13 mouse cellular contexts compared by ENCODE assay signal in genomic region chr14:120404811-120405582, GRCm38 (mm10).
A peak's percentile ranks its signal among the peaks of the same experiment; 100 is the strongest.
DNase-seq lines count a peak whose midpoint lies in the region; ATAC-seq and TF ChIP-seq lines count a peak whose summit lies in the region.
"Had no signal": no experiment of that assay in that cellular context is flagged by ENCODE, and none has a peak within 500 bp of the region (broad histone marks: within the 10 kb centered on the region; RNA-seq: fewer than 3 reads in every experiment).

No protein-coding gene starts in this region.

- TF ChIP-seq CTCF in thymus, adult 2 months (IDR thresholded peaks at IDR 0.05; ENCODE audit: borderline replicate concordance, control insufficient read depth, extremely low read depth, insufficient read depth, low read length, poor library complexity), result no peak
- TF ChIP-seq CTCF in liver, postnatal 0 days (IDR thresholded peaks at IDR 0.05; ENCODE audit: low read depth), result no peak

- intact Hi-C loops in gastrocnemius, postnatal 14 days (cut with DNase I; ENCODE audit: low total_unique reads), result loop anchor here (5.0 to 10.0 kb wide), 2 partner anchors 138 to 330 kb away; no protein-coding TSS in a partner anchor

- TF ChIP-seq EP300 in liver, postnatal 0 days (IDR thresholded peaks at IDR 0.05; ENCODE audit: low read depth), result no peak

- no peak overlapping the region for H3K27ac ChIP-seq in thymus, adult 2 months (ENCODE audit: control insufficient read depth, insufficient read depth, low read length)
- H3K27ac ChIP-seq in liver, postnatal 0 days (ENCODE audit: low read depth), result peak overlapping the region; percentile 55
- peak overlapping the region; percentile 80 for H3K27ac ChIP-seq in stomach, embryonic 15.5 days
- H3K27ac ChIP-seq: midbrain, embryonic 13.5 days; neural tube, embryonic 15.5 days had no signal

- H3K9me3 ChIP-seq in liver, postnatal 0 days (ENCODE audit: low read length), result no peaks in the 10 kb centered on the region
- H3K9me3 ChIP-seq in stomach, embryonic 15.5 days, result no peaks in the 10 kb centered on the region
- H3K9me3 ChIP-seq: midbrain, embryonic 13.5 days; neural tube, embryonic 15.5 days had no signal

- H3K36me3 ChIP-seq in thymus, adult 2 months (ENCODE audit: control insufficient read depth, insufficient read depth, low read length), result peaks cover 2% of the 10 kb centered on the region; the same call in 1 of the 2 replicates
- H3K36me3 ChIP-seq in liver, postnatal 0 days (replicated peaks; ENCODE audit: insufficient read depth, low read length), result peaks cover 13% of the 10 kb centered on the region; the same call in 1 of the 2 replicates
- peaks cover 18% of the 10 kb centered on the region for H3K36me3 ChIP-seq in stomach, embryonic 15.5 days
- H3K36me3 ChIP-seq: neural tube, embryonic 15.5 days had no signal

- H3K4me3 ChIP-seq in thymus, adult 2 months (ENCODE audit: control insufficient read depth, insufficient read depth, low read length), result no peak overlapping the region
- no peak overlapping the region for H3K4me3 ChIP-seq in liver, postnatal 0 days (ENCODE audit: low read depth, low read length)
- H3K4me3 ChIP-seq in stomach, embryonic 15.5 days (replicated peaks), result no peak overlapping the region
- H3K4me3 ChIP-seq: midbrain, embryonic 13.5 days; neural tube, embryonic 15.5 days had no signal

- no peak for TF ChIP-seq POLR2A in thymus, adult 2 months (IDR thresholded peaks at IDR 0.05; ENCODE audit: control insufficient read depth, extremely low read depth, insufficient read depth, low read length, poor library complexity)

- no peaks in the 10 kb centered on the region for H3K27me3 ChIP-seq in thymus, adult 2 months (ENCODE audit: control insufficient read depth, insufficient read depth, low read length)
- H3K27me3 ChIP-seq in liver, postnatal 0 days (ENCODE audit: insufficient read depth, low read length), result no peaks in the 10 kb centered on the region
- H3K27me3 ChIP-seq in stomach, embryonic 15.5 days (replicated peaks), result no peaks in the 10 kb centered on the region
- H3K27me3 ChIP-seq: midbrain, embryonic 13.5 days; neural tube, embryonic 15.5 days had no signal

- DNase-seq in thymus, postnatal 25 days, result peak; percentile 9
- no peak for DNase-seq in thymus, adult 2 months
- DNase-seq in liver, postnatal 0 days, result no peak
- no peak for DNase-seq in adipocyte (ENCODE audit: low spot score)
- DNase-seq in adrenal gland, adult 2 months, result no peak
- no peak for DNase-seq in gastrocnemius, postnatal 14 days
- DNase-seq: adrenal gland, adult 8-10 months; cerebellum, adult 11 months; kidney, adult 18-20 months had no signal

- H3K4me1 ChIP-seq in thymus, adult 2 months (replicated peaks; ENCODE audit: control insufficient read depth, insufficient read depth, low read length), result no peaks in the 10 kb centered on the region
- H3K4me1 ChIP-seq in liver, postnatal 0 days (ENCODE audit: insufficient read depth), result peaks cover 16% of the 10 kb centered on the region
- 0 out of 2 replicates have a peak, but pooled peaks cover 5% of the 10 kb centered on the region for H3K4me1 ChIP-seq in stomach, embryonic 15.5 days
- H3K4me1 ChIP-seq: midbrain, embryonic 13.5 days had no signal

- H3K9ac ChIP-seq in liver, postnatal 0 days (replicated peaks), result no peak overlapping the region
- no peak overlapping the region for H3K9ac ChIP-seq in stomach, embryonic 15.5 days
- H3K9ac ChIP-seq: midbrain, embryonic 13.5 days; neural tube, embryonic 15.5 days had no signal

- 16% methylated on average over 17 of the region's 17 CpGs for WGBS in thymus, adult 2 months
- WGBS in liver, postnatal 0 days (ENCODE audit: insufficient replicate concordance), result 42% methylated on average over 17 of the region's 17 CpGs
- WGBS in stomach, embryonic 15.5 days, result 65% methylated on average over 17 of the region's 17 CpGs

- peak; percentile 82 for ATAC-seq in common myeloid progenitor, adult 5-6 weeks (replicated peaks; ENCODE audit: low read depth, poor library complexity, severe bottlenecking)
- ATAC-seq in liver, postnatal 0 days, result 0 out of 2 replicates have a peak, but pooled peaks have one; percentile 33
- ATAC-seq in stomach, embryonic 15.5 days (ENCODE audit: insufficient read depth, low FRiP score, low read depth), result no peak
- ATAC-seq: midbrain, embryonic 13.5 days had no signal

- H3K4me2 ChIP-seq in liver, postnatal 0 days (ENCODE audit: low read depth, low read length), result peak overlapping the region; percentile 27
- no peak overlapping the region for H3K4me2 ChIP-seq in stomach, embryonic 15.5 days
- H3K4me2 ChIP-seq: midbrain, embryonic 13.5 days; neural tube, embryonic 15.5 days had no signal
